Mouse (Mus musculus): ENCODE results near the gene Asna1.
A peak's percentile ranks its signal among the peaks of the same experiment; 100 is the strongest.

Asna1 gene

GRCm38 (mm10) chr8:84976031-84976762 lies 48.9 kb downstream of the Asna1 start:
- DNase-seq (ENCODE audit: extremely low read depth, low read depth): no peak

- no peak for DNase-seq (ENCODE audit: extremely low read depth, low read depth)
These were observed 49.6 kb downstream of the Asna1 start for GRCm38 (mm10) chr8:84975434-84975833.

- DNase-seq (ENCODE audit: extremely low read depth, low read depth): no peak
These were observed 50.4 kb downstream of the Asna1 start for GRCm38 (mm10) chr8:84974543-84975142.

GRCm38 (mm10) chr8:84973803-84974542 lies 51.1 kb downstream of the Asna1 start:
- DNase-seq (ENCODE audit: extremely low read depth, low read depth): peak; percentile 55

- DNase-seq (ENCODE audit: extremely low read depth, low read depth): no peak
These were observed 52.0 kb downstream of the Asna1 start for GRCm38 (mm10) chr8:84973079-84973478.

GRCm38 (mm10) chr8:84970913-84971312 lies 54.2 kb downstream of the Asna1 start:
- DNase-seq (ENCODE audit: extremely low read depth, low read depth): peak; percentile 95

GRCm38 (mm10) chr8:84970135-84970790 lies 54.8 kb downstream of the Asna1 start:
- no peak for DNase-seq (ENCODE audit: extremely low read depth, low read depth)

GRCm38 (mm10) chr8:84969241-84970134 lies 55.6 kb downstream of the Asna1 start, which contains the start of the genes Gm49661, Prdx2 and Rnaseh2a:
TSS of gene Gm49661 (minus strand) at chr8:84969433.
TSS of gene Prdx2 (plus strand) at chr8:84969587.
TSS of gene Rnaseh2a (minus strand) at chr8:84969767.
- no peak for DNase-seq (ENCODE audit: extremely low read depth, low read depth)

- DNase-seq (ENCODE audit: extremely low read depth, low read depth): no peak
These were observed 56.4 kb downstream of the Asna1 start for GRCm38 (mm10) chr8:84968650-84969049.

All from MEL-GATA-1-ER (cell line).